Mouse (Mus musculus) forebrain, postnatal 0 days (tissue): ENCODE results near the gene Galnt13. TPM values are rescaled to one million over a fixed set of nuclear protein-coding genes. Genes with fewer than 3 reads are reported as not detected.

Experiments
- ATAC-seq: fragments of 200-750 bp; cut with Nextera tagmentation; 2 replicates; pipeline ENCODE4 v1.8.0; 2017; ENCODE audit warnings: mild to moderate bottlenecking, moderate library complexity
- DNase-seq: peaks from one replicate; pipeline ENCODE4 v3.0.0-alpha.2; 2015
- H3K27ac ChIP-seq: fragments of 300-500 bp; sonication (generic); 2 replicates; pipeline ENCODE4 v1.5.1; 2014; ENCODE audit warnings: low read depth, mild to moderate bottlenecking, antibody characterized with exemption, low read length, moderate library complexity, mixed read lengths
- H3K27me3 ChIP-seq: fragments of 300-500 bp; sonication (generic); 2 replicates; pipeline ENCODE4 v1.6.1; 2014; ENCODE audit warnings: mild to moderate bottlenecking, low read length, mixed read lengths; ENCODE audit not compliant: insufficient read depth
- H3K36me3 ChIP-seq: fragments of 300-500 bp; sonication (generic); 2 replicates; pipeline ENCODE4 v1.6.1; 2014; ENCODE audit warnings: mild to moderate bottlenecking, moderate library complexity; ENCODE audit not compliant: insufficient read depth
- H3K4me1 ChIP-seq: fragments of 300-500 bp; sonication (generic); 2 replicates; pipeline ENCODE4 v1.6.1; 2014; ENCODE audit warnings: antibody characterized with exemption; ENCODE audit not compliant: insufficient read depth
- H3K4me2 ChIP-seq: fragments of 300-500 bp; sonication (generic); 2 replicates; pipeline ENCODE4 v1.6.1; 2014; ENCODE audit warnings: low read depth, mild to moderate bottlenecking, moderate library complexity
- H3K4me3 ChIP-seq: fragments of 300-500 bp; sonication (generic); 2 replicates; pipeline ENCODE4 v1.5.1; 2014; ENCODE audit warnings: low read depth, low read length, mixed read lengths
- H3K9ac ChIP-seq: fragments of 300-500 bp; sonication (generic); 2 replicates; pipeline ENCODE4 v1.6.1; 2014; ENCODE audit warnings: mild to moderate bottlenecking
- H3K9me3 ChIP-seq: fragments of 300-500 bp; sonication (generic); 2 replicates; pipeline ENCODE4 v1.6.1; 2016; ENCODE audit warnings: low read length
- CTCF ChIP-seq: sonication (generic); IDR thresholded peaks from 2 replicates; pipeline ENCODE4 v1.5.1; 2016; ENCODE audit warnings: antibody characterized with exemption, control low read depth, low read depth
- WGBS: fragments of 180-500 bp; shearing (Covaris S2); extraction: QIAGEN DNeasy Blood & Tissue Kit; methylation state at CpG from one replicate; pipeline ENCODE4 v1.1.7; 2014; 5-methylcytosine and 5-hydroxymethylcytosine counted together
- polyA plus RNA-seq: library from polyadenylated mRNA; unstranded; fragments of >200 nt; fragmentation: Nextera tagmentation; extraction: Ambion mirVana; gene quantifications from 2 replicates; pipeline ENCODE4 v1.2.1, GENCODE M21; 2015
- total RNA-seq: library from RNA; depleted of rRNA; stranded (reverse); fragments of >200 nt; gene quantifications from 2 replicates; pipeline ENCODE4 v1.2.3, GENCODE M21; 2014

Gene Galnt13
- total and polyA plus RNA-seq, 2 experiments from 2014 or later = 7.7 to 16.4 TPM

DNA sequence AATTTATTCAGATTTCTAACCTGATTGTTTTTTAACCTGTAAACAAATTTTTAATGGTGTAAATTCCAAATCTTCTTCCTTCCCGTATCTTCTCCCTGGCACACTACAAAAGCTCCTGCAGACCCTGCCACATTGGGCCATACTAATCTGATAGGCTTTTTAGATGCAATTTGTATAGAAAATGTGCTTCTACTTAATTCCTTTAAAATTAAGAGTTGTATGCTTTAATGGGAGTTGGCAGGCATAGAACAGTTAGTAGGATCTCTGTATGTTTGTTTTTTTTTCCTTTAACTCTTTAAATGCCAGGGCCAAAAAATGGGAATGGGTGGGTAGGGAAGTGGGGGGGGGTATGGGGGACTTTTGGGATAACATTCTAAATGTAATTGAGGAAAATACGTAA, 315.1 kb downstream of the Galnt13 start:
- TF ChIP-seq CTCF = no peak
- Histone ChIP-seq H3K27ac (no peak overlapping the region), H3K9ac (no peak overlapping the region), H3K27me3 (no peaks in the 10 kb centered on the region), H3K4me2 (no peak overlapping the region), H3K4me1 (no peaks in the 10 kb centered on the region), H3K4me3 (no peak overlapping the region), H3K36me3 (no peaks in the 10 kb centered on the region), H3K9me3 (no peaks in the 10 kb centered on the region)
- ATAC-seq (no peak), DNase-seq (no peak)
- 79% methylated on average over 2 of the region's 2 CpGs for WGBS

- Histone ChIP-seq H3K4me1 (no peaks in the 10 kb centered on the region), H3K9me3 (no peaks in the 10 kb centered on the region), H3K36me3 (no peaks in the 10 kb centered on the region), H3K4me2 (no peak overlapping the region), H3K9ac (no peak overlapping the region), H3K4me3 (no peak overlapping the region), H3K27me3 (no peaks in the 10 kb centered on the region), H3K27ac (no peak overlapping the region)
- TF ChIP-seq CTCF = no peak
- ATAC-seq (no peak), DNase-seq (no peak)
- WGBS = 35% methylated on average over 4 of the region's 4 CpGs
Measured at GRCm38 (mm10) chr2:54759781-54760180, 323.7 kb downstream of the Galnt13 start.

GRCm38 (mm10) chr2:54778790-54779273, 342.7 kb downstream of the Galnt13 start:
- Histone ChIP-seq H3K27me3 (no peaks in the 10 kb centered on the region), H3K27ac (no peak overlapping the region), H3K4me1 (no peaks in the 10 kb centered on the region), H3K9ac (no peak overlapping the region), H3K4me3 (no peak overlapping the region), H3K4me2 (no peak overlapping the region), H3K9me3 (no peaks in the 10 kb centered on the region), H3K36me3 (no peaks in the 10 kb centered on the region)
- no peak for TF ChIP-seq CTCF
- no peak for ATAC-seq
- DNase-seq = no peak
- WGBS = 78% methylated on average over 2 of the region's 2 CpGs

DNA sequence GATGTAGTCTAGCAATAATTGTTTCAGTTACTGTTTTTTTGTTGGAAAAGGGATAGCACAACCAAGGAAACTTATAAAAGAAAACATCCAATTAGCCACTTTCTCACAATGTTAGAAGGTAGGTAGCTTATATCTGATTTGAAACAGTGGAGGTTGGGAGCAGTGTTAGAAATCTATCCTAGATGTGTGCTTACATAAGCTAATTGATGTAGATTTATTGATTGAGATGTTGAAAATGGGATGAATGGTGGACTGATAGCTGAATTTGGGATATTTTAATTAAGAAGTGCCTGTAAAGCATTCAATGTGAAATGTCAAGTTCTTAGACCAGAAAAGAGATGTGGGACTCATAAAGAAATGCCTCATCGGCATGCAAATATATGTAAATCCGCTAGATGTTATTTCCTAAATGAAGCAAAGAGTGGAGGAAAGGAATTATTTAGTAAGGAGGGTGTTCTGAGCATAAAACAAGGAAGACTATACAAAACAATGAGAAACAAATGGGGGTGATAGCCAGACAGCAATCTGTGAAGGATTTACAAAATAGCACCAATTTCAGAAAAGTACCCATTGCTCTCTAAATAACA, 377.6 kb downstream of the Galnt13 start:
- Histone ChIP-seq H3K9me3 (no peaks in the 10 kb centered on the region), H3K9ac (no peak overlapping the region), H3K27ac (no peak overlapping the region), H3K4me2 (no peak overlapping the region), H3K4me3 (no peak overlapping the region), H3K27me3 (no peaks in the 10 kb centered on the region), H3K4me1 (no peaks in the 10 kb centered on the region), H3K36me3 (no peaks in the 10 kb centered on the region)
- WGBS = 25% methylated on average over 2 of the region's 2 CpGs
- DNase-seq (no peak), ATAC-seq (no peak)
- no peak for TF ChIP-seq CTCF

DNA sequence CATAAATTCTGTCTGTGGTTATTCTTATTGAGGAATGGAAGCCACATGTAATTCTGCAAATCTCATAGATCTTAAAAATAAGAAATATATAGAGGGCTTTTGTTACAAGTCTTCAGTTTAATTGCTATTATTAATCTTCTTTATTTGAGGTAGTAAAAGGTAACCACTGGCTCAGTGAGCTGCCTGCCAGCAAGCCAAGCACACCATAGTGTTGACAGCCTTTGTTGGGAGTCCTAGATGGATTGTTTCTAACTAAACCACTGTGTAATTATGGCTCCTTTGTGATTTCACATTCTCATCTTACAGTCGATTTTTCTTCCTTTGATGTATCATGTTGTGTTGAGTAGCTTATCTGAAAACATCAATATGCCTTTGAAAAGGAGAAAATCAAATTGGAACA, 405.1 kb downstream of the Galnt13 start:
- H3K9ac ChIP-seq = no peak overlapping the region
- DNase-seq (no peak), ATAC-seq (no peak)
- H3K9me3 ChIP-seq = no peaks in the 10 kb centered on the region
- no peak overlapping the region for H3K27ac ChIP-seq
- no peaks in the 10 kb centered on the region for H3K36me3 ChIP-seq
- no peak overlapping the region for H3K4me3 ChIP-seq
- no peaks in the 10 kb centered on the region for H3K27me3 ChIP-seq
- H3K4me1 ChIP-seq = no peaks in the 10 kb centered on the region
- H3K4me2 ChIP-seq = no peak overlapping the region
- WGBS = 41% methylated on average over 1 of the region's 1 CpGs
- no peak for TF ChIP-seq CTCF

DNA sequence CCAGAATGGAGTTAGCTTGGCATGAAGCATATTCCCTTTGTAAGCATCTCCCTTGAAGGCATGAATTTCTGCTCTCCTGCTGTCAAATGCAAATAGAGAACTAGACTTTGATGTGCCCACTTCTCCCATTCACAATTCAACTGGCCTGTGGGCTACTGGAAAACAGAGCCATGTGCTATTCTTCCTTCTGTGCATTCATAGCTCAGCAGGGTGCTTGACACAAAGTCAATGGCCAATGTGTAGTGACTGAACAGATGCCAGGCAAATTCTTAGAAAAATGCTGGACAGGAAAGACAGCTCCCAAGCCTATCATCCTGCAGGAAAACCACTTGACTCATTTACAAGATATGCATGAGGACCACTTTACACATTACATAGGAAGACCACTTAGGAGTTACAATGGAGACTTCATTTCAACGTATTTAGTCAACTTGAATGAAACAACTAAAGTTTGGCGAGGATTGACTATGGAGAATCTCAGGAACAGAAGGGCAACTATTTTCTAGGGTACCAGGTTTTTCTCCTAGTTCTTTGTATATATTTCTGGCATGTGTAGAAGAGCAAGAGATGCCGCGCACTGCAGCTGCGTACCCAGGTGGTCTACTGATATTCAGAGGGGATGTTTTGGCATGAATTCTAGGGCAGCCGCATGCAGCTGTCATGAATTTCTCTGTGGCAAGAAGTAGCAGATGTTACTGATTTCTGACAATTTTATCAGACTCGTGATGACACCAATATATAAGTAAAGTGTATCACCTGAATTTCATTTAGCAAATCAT, 470.4 kb downstream of the Galnt13 start:
- H3K27ac ChIP-seq = no peak overlapping the region
- no peaks in the 10 kb centered on the region for H3K4me1 ChIP-seq
- 68% methylated on average over 7 of the region's 7 CpGs for WGBS
- DNase-seq (peak; percentile 3), ATAC-seq (no peak)
- no peaks in the 10 kb centered on the region for H3K36me3 ChIP-seq
- H3K9me3 ChIP-seq = no peaks in the 10 kb centered on the region
- no peak overlapping the region for H3K4me3 ChIP-seq
- H3K27me3 ChIP-seq = no peaks in the 10 kb centered on the region
- TF ChIP-seq CTCF = no peak
- H3K9ac ChIP-seq = no peak overlapping the region
- H3K4me2 ChIP-seq = no peak overlapping the region

GRCm38 (mm10) chr2:54915088-54915670, 479.1 kb downstream of the Galnt13 start:
- Histone ChIP-seq H3K4me3 (no peak overlapping the region), H3K9ac (no peak overlapping the region), H3K27me3 (no peaks in the 10 kb centered on the region), H3K4me1 (no peaks in the 10 kb centered on the region), H3K9me3 (no peaks in the 10 kb centered on the region), H3K4me2 (no peak overlapping the region), H3K36me3 (no peaks in the 10 kb centered on the region), H3K27ac (no peak overlapping the region)
- WGBS = 90% methylated on average over 1 of the region's 1 CpGs
- DNase-seq = no peak
- no peak for ATAC-seq
- TF ChIP-seq CTCF = no peak
